Mouse (Mus musculus) layer of hippocampus, postnatal 36 days (tissue): ENCODE measurements around the gene Sik2. TPM values are rescaled to one million over a fixed set of nuclear protein-coding genes. Genes with fewer than 3 reads are reported as not detected.

Source experiments
- DNase-seq, 2 experiments: peaks; one replicate each; pipeline ENCODE4 v3.0.0; 2022
- total RNA-seq, 2 experiments: library from RNA; stranded (reverse); gene quantifications; 2 replicates each; pipeline ENCODE4 v1.2.3; 2021

Gene Sik2
- 10 to 100 TPM; 37.8 to 43.5 TPM for total RNA-seq

GRCm38 (mm10) chr9:51008841-51009655, at the start of gene Sik2:
Sik2 (minus strand) TSS chr9:51009073.
- DNase-seq = peak; percentile 82 to 85

- no peak for DNase-seq
Measured at GRCm38 (mm10) chr9:51056360-51057324, 47.8 kb upstream of the Sik2 start.

GRCm38 (mm10) chr9:51052180-51052579, 43.3 kb upstream of the Sik2 start:
- peak in 1 of 2 experiments; percentile 16 for DNase-seq

- DNase-seq = no peak
Measured at GRCm38 (mm10) chr9:51042136-51042535, 33.3 kb upstream of the Sik2 start.

- DNase-seq = no peak
Measured at GRCm38 (mm10) chr9:51041491-51041980, 32.7 kb upstream of the Sik2 start.

- DNase-seq = no peak
Measured at GRCm38 (mm10) chr9:51032785-51033529, 24.1 kb upstream of the Sik2 start.

DNA sequence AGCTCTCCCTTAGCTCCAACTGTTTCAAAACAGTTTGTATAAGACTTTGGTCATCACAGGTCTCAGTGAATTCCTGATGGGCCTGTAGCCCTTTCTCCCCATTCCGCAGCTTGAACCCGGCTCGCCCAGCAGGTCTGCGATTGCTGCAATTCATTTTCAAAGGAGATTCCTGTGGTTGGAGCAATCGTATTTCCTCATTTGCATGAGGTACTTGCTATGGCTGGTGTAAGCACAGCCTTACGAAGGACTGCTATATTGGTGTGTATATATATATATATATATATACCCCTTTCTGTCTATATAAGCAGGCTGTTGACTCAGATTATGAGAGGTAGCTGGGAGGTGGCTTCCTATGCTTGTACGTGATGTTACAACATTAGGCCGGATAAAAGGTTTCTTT, 23.4 kb upstream of the Sik2 start:
- DNase-seq = no peak

DNA sequence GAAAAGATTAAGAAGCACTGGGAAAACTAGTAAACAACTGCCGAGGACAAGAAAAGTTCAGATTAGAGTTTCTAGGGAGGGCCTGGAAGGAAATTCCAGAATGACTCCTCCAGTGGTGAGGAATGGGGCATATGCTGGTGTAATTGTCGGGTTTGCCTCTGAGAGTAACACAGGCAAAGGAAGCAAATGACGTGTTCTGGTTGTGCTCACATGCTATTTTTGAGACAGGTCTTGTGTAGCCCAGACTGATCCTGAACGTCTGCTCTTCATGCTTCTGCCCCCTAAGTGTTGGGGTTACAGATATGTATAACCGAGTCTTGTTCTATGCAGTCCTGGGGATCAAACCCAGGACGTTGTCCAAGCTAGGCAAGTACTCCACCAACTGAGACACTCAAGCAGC, 22.7 kb upstream of the Sik2 start:
- no peak for DNase-seq

- DNase-seq = no peak
Measured at GRCm38 (mm10) chr9:51030147-51030546, 21.3 kb upstream of the Sik2 start.

GRCm38 (mm10) chr9:51026952-51027351, 18.1 kb upstream of the Sik2 start:
- DNase-seq = no peak

- DNase-seq = no peak
Measured at GRCm38 (mm10) chr9:51021123-51021795, 12.4 kb upstream of the Sik2 start.

GRCm38 (mm10) chr9:51020351-51020750, 11.5 kb upstream of the Sik2 start:
- DNase-seq = no peak

- DNase-seq = no peak
Measured at GRCm38 (mm10) chr9:51019670-51020069, 10.8 kb upstream of the Sik2 start.

DNA sequence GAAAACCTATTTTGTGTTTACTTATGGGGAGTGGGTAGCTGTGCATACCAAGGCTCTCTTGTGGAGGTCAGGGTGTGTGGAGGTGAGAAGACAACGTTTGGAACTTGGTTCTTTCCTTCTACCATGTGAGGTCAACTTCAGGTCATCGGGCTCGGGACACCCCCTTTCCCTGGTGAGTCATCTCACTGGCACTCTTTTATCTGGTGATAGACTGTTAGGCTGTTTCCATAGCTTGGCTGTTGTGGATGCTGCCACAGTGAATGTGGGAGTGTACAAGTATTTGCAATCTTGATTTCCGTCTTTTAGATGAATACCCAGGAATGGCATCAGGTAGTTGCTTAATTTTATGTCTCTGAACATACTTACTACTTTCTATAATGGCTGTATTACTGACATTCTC, 6.9 kb upstream of the Sik2 start:
- no peak for DNase-seq

DNA sequence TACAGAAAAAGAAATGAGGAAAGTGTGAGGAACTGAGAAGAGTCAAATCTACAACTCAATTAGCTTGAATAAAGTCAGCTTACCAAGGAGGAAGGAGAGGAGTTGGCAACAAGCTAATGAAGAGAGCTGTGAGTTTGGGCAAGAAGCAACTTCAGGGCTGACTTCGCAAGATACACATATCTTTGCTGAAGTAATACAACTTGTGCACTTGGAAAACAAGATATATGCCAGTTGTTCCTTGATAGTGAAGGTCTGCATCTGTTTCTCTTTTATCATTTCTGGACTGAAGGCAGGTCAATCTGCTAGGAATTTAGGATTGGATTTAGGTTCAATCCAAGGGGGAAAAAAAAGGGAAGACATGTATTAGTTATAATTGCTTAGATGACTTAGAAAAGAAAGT, 4.8 kb upstream of the Sik2 start:
- DNase-seq = no peak

GRCm38 (mm10) chr9:51009656-51009950, 730 bp upstream of the Sik2 start:
- no peak for DNase-seq

DNA sequence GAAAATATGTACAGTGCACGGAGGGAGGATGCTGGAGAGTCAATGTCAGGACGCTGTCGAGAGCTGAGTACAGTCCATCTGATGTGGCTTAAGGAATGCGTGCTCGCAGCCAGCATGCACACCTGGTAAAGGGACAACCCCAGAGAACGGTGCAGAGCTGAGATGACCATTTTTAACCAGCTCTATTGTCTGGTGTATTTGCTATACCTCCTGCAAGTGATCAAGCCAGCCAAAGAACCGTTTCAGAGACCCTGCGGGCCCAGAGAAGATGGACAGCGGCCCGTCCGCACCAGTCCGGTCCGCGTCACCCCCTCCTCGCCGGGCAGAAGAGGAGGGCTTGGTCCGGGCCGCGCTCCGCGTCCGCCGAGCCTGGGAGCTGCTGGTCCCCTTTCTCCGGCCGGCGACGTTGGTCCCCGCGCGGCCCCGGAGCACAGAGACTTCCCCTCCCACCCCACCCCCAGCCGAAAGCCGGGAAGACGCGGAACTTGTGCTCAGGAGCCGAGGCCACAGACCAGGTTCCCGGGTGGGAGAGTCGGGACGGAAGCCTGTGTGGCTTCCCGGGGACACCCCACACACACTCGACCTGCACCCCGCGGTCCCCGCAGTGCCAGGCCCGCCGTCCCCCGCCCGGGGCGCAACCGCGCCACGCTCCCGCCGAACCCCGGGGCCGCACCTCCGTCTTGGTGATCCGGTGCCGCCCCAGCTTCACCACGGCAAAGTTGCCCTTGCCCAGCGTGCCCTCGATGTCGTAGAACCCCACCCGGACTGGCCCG, 619 bp downstream of the Sik2 start:
- DNase-seq = peak; percentile 18 to 29

DNA sequence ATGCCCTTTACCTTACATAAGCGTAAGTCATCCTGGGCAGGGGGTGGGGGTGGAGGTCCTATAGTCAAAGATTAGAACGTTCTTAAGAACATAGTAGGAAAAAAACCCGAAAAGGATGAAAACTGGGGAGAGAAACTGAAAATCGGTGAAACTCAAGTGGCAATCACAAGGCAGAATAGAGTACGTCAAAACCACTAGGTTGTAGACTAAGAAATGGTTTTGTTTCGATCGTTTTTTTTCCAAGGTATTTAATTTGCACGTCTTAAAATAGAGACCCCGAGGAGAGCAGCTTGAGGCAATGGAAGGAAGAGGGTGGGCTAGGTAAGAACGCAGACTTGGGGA, 1.2 kb downstream of the Sik2 start:
- DNase-seq = no peak

GRCm38 (mm10) chr9:51006846-51007245, 2.0 kb downstream of the Sik2 start:
- peak; percentile 41 to 61 for DNase-seq

DNA sequence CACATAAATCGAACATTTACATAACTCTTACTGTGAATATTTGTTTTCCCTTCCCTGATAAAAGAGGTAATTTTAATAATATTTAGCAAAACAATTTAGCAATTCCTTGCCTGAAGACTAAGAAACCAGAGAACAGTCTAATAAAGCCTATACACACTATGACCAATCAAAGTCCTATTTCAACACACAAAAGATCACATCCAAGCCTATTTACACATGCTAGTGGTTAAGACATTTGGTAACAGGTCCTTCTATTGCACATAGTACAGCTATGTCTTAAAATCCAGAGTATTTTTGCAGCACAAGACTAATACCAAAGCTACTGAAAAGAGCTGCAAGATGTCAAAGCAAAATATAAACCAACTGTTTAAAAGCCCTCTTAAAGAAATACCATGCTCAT, 4.8 kb downstream of the Sik2 start:
- no peak for DNase-seq

GRCm38 (mm10) chr9:50986677-50987076, 22.2 kb downstream of the Sik2 start:
- no peak for DNase-seq
